Comparison of ENCODE assay signal across 8 mouse cellular contexts in genomic region chr1:89930551-89930950, GRCm38 (mm10). TPM values are rescaled to one million over a fixed set of nuclear protein-coding genes. Genes with fewer than 3 reads are reported as not detected.
A peak's percentile ranks its signal among the peaks of the same experiment; 100 is the strongest.
DNase-seq lines count a peak whose midpoint lies in the region; ATAC-seq and TF ChIP-seq lines count a peak whose summit lies in the region.

No protein-coding gene starts in this region.

- ATAC-seq in heart, postnatal 0 days (ENCODE audit: insufficient read depth, low read depth), result no peak
- peak; percentile 31; the same call in 1 of the 2 replicates for ATAC-seq in midbrain, embryonic 11.5 days (ENCODE audit: low FRiP score)

- under 1% methylated on average over 31 of the region's 45 CpGs for WGBS in heart, postnatal 0 days
- WGBS in hindbrain, embryonic 10.5 days, result under 1% methylated on average over 45 of the region's 45 CpGs
- under 1% methylated on average over 38 of the region's 45 CpGs for WGBS in midbrain, embryonic 11.5 days

- no peaks in the 10 kb centered on the region for H3K9me3 ChIP-seq in heart, postnatal 0 days (replicated peaks; ENCODE audit: control insufficient read depth, low read length)
- no peaks in the 10 kb centered on the region for H3K9me3 ChIP-seq in hindbrain, embryonic 10.5 days
- H3K9me3 ChIP-seq in midbrain, embryonic 11.5 days (ENCODE audit: control insufficient read depth, low read length), result no peaks in the 10 kb centered on the region

- TF ChIP-seq EP300 in heart, postnatal 0 days (IDR thresholded peaks at IDR 0.05; ENCODE audit: low read depth), result no peak

- intact Hi-C loops in heart, postnatal 10 days (cut with DNase I), result loop anchor here (10.0 kb wide), 1 partner anchor 696 kb away; no protein-coding TSS in a partner anchor

- no peak for DNase-seq in heart, postnatal 0 days (ENCODE audit: low spot score)
- DNase-seq in heart, postnatal 10 days, result no peak
- DNase-seq in ZHBTc4 (ENCODE audit: low read depth, low spot score), result peak; percentile 70
- DNase-seq in hindbrain, embryonic 10.5 days (ENCODE audit: low spot score), result peak; percentile 66
- no peak for DNase-seq in midbrain, embryonic 11.5 days (ENCODE audit: low spot score, missing footprints)
- no peak for DNase-seq in c-Kit-positive CD71-positive TER-119-positive erythroid progenitor cells, embryonic 14.5 days (ENCODE audit: low spot score)
- no peak for DNase-seq in cerebellum, postnatal 25 days
- DNase-seq in Muller cell, postnatal 12 days (ENCODE audit: inconsistent ontology term), result no peak

- H3K4me1 ChIP-seq in heart, postnatal 0 days (ENCODE audit: control insufficient read depth, insufficient read depth), result peaks cover 16% of the 10 kb centered on the region; the same call in 1 of the 2 replicates
- H3K4me1 ChIP-seq in hindbrain, embryonic 10.5 days (replicated peaks), result peaks cover 98% of the 10 kb centered on the region
- H3K4me1 ChIP-seq in midbrain, embryonic 11.5 days (ENCODE audit: control insufficient read depth, insufficient read depth, low read length), result peaks cover 38% of the 10 kb centered on the region

- no peak overlapping the region for H3K9ac ChIP-seq in heart, postnatal 0 days (replicated peaks; ENCODE audit: low read depth, low read length)
- peak overlapping the region; percentile 43 for H3K9ac ChIP-seq in midbrain, embryonic 11.5 days (ENCODE audit: low read length)

- H3K4me3 ChIP-seq in heart, postnatal 0 days (ENCODE audit: low read depth, low read length), result peak overlapping the region; percentile 47
- H3K4me3 ChIP-seq in hindbrain, embryonic 10.5 days, result peak overlapping the region; percentile 77
- peak overlapping the region; percentile 39 for H3K4me3 ChIP-seq in midbrain, embryonic 11.5 days (ENCODE audit: low read depth, low read length)

- no peak overlapping the region for H3K27ac ChIP-seq in heart, postnatal 0 days (ENCODE audit: low read depth)
- peak overlapping the region; percentile 92 for H3K27ac ChIP-seq in hindbrain, embryonic 10.5 days
- no peak overlapping the region for H3K27ac ChIP-seq in midbrain, embryonic 11.5 days (ENCODE audit: low read depth, low read length)

- peaks cover 99% of the 10 kb centered on the region for H3K27me3 ChIP-seq in heart, postnatal 0 days (ENCODE audit: control insufficient read depth, insufficient read depth, low read length)
- H3K27me3 ChIP-seq in hindbrain, embryonic 10.5 days (ENCODE audit: insufficient read depth, poor library complexity, severe bottlenecking), result peaks cover 99% of the 10 kb centered on the region
- H3K27me3 ChIP-seq in midbrain, embryonic 11.5 days (ENCODE audit: control insufficient read depth, insufficient read depth, low read length), result peaks cover 98% of the 10 kb centered on the region

- peak overlapping the region; percentile 69 for H3K4me2 ChIP-seq in heart, postnatal 0 days (ENCODE audit: low read depth, low read length)
- H3K4me2 ChIP-seq in midbrain, embryonic 11.5 days, result peak overlapping the region; percentile 58

- H3K36me3 ChIP-seq in heart, postnatal 0 days (replicated peaks; ENCODE audit: control insufficient read depth, insufficient read depth, low read length), result no peaks in the 10 kb centered on the region
- no peaks in the 10 kb centered on the region for H3K36me3 ChIP-seq in hindbrain, embryonic 10.5 days
- H3K36me3 ChIP-seq in midbrain, embryonic 11.5 days (ENCODE audit: control insufficient read depth, insufficient read depth, low read length), result no peaks in the 10 kb centered on the region

- TF ChIP-seq CTCF in heart, postnatal 0 days (IDR thresholded peaks at IDR 0.05; ENCODE audit: low read depth), result no peak

RNA-seq across cellular contexts. Expression of gene Gbx2, which starts 0.4 kb away (rescaled TPM):
- not detected in 2 replicates for total RNA-seq in heart, postnatal 0 days (2014; rRNA removed; ENCODE audit: low replicate concordance)
- not detected in 2 replicates for polyA plus RNA-seq in heart, postnatal 0 days (2015; fragmentation: Nextera tagmentation; extraction: Ambion mirVana)
- total RNA-seq in heart, postnatal 10 days (2021), result not detected
- polyA plus RNA-seq in hindbrain, embryonic 10.5 days (2016; fragmentation: Nextera tagmentation; extraction: Ambion mirVana), result 27.2 and 41.2 TPM in 2 replicates
- 9.6 TPM in 2 replicates for polyA plus RNA-seq in midbrain, embryonic 11.5 days (2014; fragmentation: Nextera tagmentation; extraction: Ambion mirVana)

Comparison
In these comparisons a context has a peak if more than half of its experiments do, and no peak if none do; other contexts are left out.
1. DNase-seq: peak in ZHBTc4 (single experiment) and hindbrain, embryonic 10.5 days (single experiment); none in heart, postnatal 0 days (single experiment), heart, postnatal 10 days (0 of 2), midbrain, embryonic 11.5 days (single experiment), c-Kit-positive CD71-positive TER-119-positive erythroid progenitor cells, embryonic 14.5 days (single experiment), cerebellum, postnatal 25 days (0 of 2) and Muller cell, postnatal 12 days (single experiment).
2. RNA of gene Gbx2, which starts 0.4 kb away (polyA plus RNA-seq): 27.2 to 41.2 TPM in hindbrain, embryonic 10.5 days and 9.6 TPM in midbrain, embryonic 11.5 days; not detected in heart, postnatal 0 days; every median in the first group is over 10 times any median in the second.
3. Peak in every context shown above with its lines, with median percentiles within 50 percentile points of each other: H3K4me3 ChIP-seq.